Mouse (Mus musculus) CH12.LX (cell line): ENCODE measurements at regions not wholly inside any gene's neighbourhood (a gene's known extent, or its start where the extent isn't known, plus 50 kb on each side); places are given as distances from the start of the nearest gene placed in this dataset.

Source experiments
- BHLHE40 ChIP-seq: IDR thresholded peaks from 2 replicates; pipeline ENCODE4 v1.6.1; 2011; ENCODE audit warnings: mild to moderate bottlenecking, low read depth, low read length, improper control_type of control experiment
- CTCF ChIP-seq, 2 experiments: IDR thresholded peaks in 1 of 2; conservative IDR thresholded peaks in 1 of 2; 2 replicates each; pipeline ENCODE4 v1.5.1; 2011 to 2012; ENCODE audit warnings: low read depth in 2 of 2, low read length in 2 of 2, improper control_type of control experiment in 1 of 2, inconsistent platforms in 1 of 2, mild to moderate bottlenecking in 1 of 2, moderate library complexity in 1 of 2
- JUN ChIP-seq: IDR thresholded peaks from 2 replicates; pipeline ENCODE4 v1.6.1; 2011; ENCODE audit warnings: low read depth, mild to moderate bottlenecking, low read length, improper control_type of control experiment, moderate library complexity; ENCODE audit not compliant: insufficient read depth
- JUND ChIP-seq: conservative IDR thresholded peaks from 2 replicates; pipeline ENCODE4 v1.6.1; 2011; ENCODE audit warnings: low read depth, low read length, improper control_type of control experiment
- MAZ ChIP-seq: IDR thresholded peaks from 2 replicates; pipeline ENCODE4 v1.6.1; 2012; ENCODE audit warnings: low read depth, mild to moderate bottlenecking, inconsistent platforms, low read length, improper control_type of control experiment, moderate library complexity
- NRF1 ChIP-seq: IDR thresholded peaks from 2 replicates; pipeline ENCODE4 v1.6.1; 2014; ENCODE audit warnings: low read depth, mild to moderate bottlenecking, inconsistent platforms, low read length, improper control_type of control experiment, moderate library complexity
- POLR2A ChIP-seq: IDR thresholded peaks from 2 replicates; pipeline ENCODE4 v1.6.1; 2011; ENCODE audit warnings: low read depth, mild to moderate bottlenecking, improper control_type of control experiment, low read length
- POLR2AphosphoS2 ChIP-seq: IDR thresholded peaks from 2 replicates; pipeline ENCODE4 v1.6.1; 2011; ENCODE audit warnings: low read depth, low read length, improper control_type of control experiment
- SMC3 ChIP-seq: IDR thresholded peaks from 2 replicates; pipeline ENCODE4 v1.6.1; 2011; ENCODE audit warnings: low read depth, low read length, improper control_type of control experiment
- TCF12 ChIP-seq: IDR thresholded peaks from 2 replicates; pipeline ENCODE4 v1.6.1; 2014; ENCODE audit warnings: low read depth, mild to moderate bottlenecking, inconsistent platforms, low read length, improper control_type of control experiment
- ZC3H11A ChIP-seq: IDR thresholded peaks from 2 replicates; pipeline ENCODE4 v1.6.1; 2012; ENCODE audit warnings: low read depth, mild to moderate bottlenecking, inconsistent platforms, low read length, improper control_type of control experiment
- ZKSCAN1 ChIP-seq: IDR thresholded peaks from 2 replicates; pipeline ENCODE4 v1.6.1; 2012; ENCODE audit warnings: low read depth, inconsistent platforms, low read length, improper control_type of control experiment, borderline replicate concordance
- ZMIZ1 ChIP-seq: IDR thresholded peaks from 2 replicates; pipeline ENCODE4 v1.6.1; 2012; ENCODE audit warnings: low read depth, mild to moderate bottlenecking, inconsistent platforms, low read length, improper control_type of control experiment
- ZNF384 ChIP-seq: IDR thresholded peaks from 2 replicates; pipeline ENCODE4 v1.6.1; 2012; ENCODE audit warnings: low read depth, low read length, improper control_type of control experiment, inconsistent platforms

- TF ChIP-seq NRF1 (no peak), JUN (no peak), ZC3H11A (no peak), SMC3 (no peak), MAZ (no peak), CTCF (conservative IDR thresholded peaks at IDR 0.05 in 1 of 2, IDR thresholded peaks at IDR 0.05 in 1 of 2; ENCODE audit: low read depth in 2 of 2, low read length in 2 of 2) (no peak), POLR2A (no peak), POLR2AphosphoS2 (no peak), ZKSCAN1 (no peak), JUND (no peak), BHLHE40 (no peak), ZMIZ1 (no peak), TCF12 (no peak), ZNF384 (no peak)
Measured at GRCm38 (mm10) chr8:6279903-6280302, 1174.8 kb upstream of the Slc10a2 start.
